8 mouse cellular contexts compared by ENCODE assay signal in genomic region chr12:71293960-71294942, GRCm38 (mm10). TPM values are rescaled to one million over a fixed set of nuclear protein-coding genes. Genes with fewer than 3 reads are reported as not detected.
DNase-seq lines count a peak whose midpoint lies in the region; ATAC-seq and TF ChIP-seq lines count a peak whose summit lies in the region.

No protein-coding gene starts in this region.

- H3K27ac ChIP-seq in lung, postnatal 0 days (ENCODE audit: low read length) = no peak overlapping the region
- H3K27ac ChIP-seq in forebrain, embryonic 14.5 days (ENCODE audit: low read depth, low read length) = no peak overlapping the region
- H3K27ac ChIP-seq in liver, postnatal 0 days (ENCODE audit: low read depth) = no peak overlapping the region

- intact Hi-C loops in left cerebral cortex, postnatal 4 days (cut with DNase I) = no loop called here

- peak overlapping the region; percentile 15; the same call in 1 of the 2 replicates for H3K4me3 ChIP-seq in lung, postnatal 0 days (ENCODE audit: low read depth, low read length)
- peak overlapping the region; percentile 1; the same call in 1 of the 2 replicates for H3K4me3 ChIP-seq in forebrain, embryonic 14.5 days (ENCODE audit: low read depth, low read length)
- peak overlapping the region; percentile 8; the same call in 1 of the 2 replicates for H3K4me3 ChIP-seq in liver, postnatal 0 days (ENCODE audit: low read depth, low read length)

- peak; percentile 31 for DNase-seq in lung, postnatal 0 days (ENCODE audit: low spot score)
- no peak for DNase-seq in lung, adult 18-20 months
- peak; percentile 56 for DNase-seq in forebrain, embryonic 14.5 days (ENCODE audit: low spot score)
- no peak for DNase-seq in liver, postnatal 0 days
- DNase-seq in thymus, postnatal 0 days (ENCODE audit: low spot score) = peak; percentile 46
- no peak for DNase-seq in left cerebral cortex, postnatal 4 days
- DNase-seq in ovary, postnatal 36 days (ENCODE audit: low spot score) = no peak
- no peak for DNase-seq in right cerebral cortex, postnatal 36 days (ENCODE audit: low spot score in 2 of 2)

- peaks cover 3% of the 10 kb centered on the region; the same call in 1 of the 2 replicates for H3K4me1 ChIP-seq in lung, postnatal 0 days (ENCODE audit: insufficient read depth, low read depth, low read length)
- peaks cover 15% of the 10 kb centered on the region; the same call in 1 of the 2 replicates for H3K4me1 ChIP-seq in forebrain, embryonic 14.5 days (ENCODE audit: control insufficient read depth, insufficient read depth, low read length)
- H3K4me1 ChIP-seq in liver, postnatal 0 days (ENCODE audit: insufficient read depth) = 0 out of 2 replicates have a peak, but pooled peaks cover 8% of the 10 kb centered on the region

- H3K27me3 ChIP-seq in lung, postnatal 0 days (replicated peaks; ENCODE audit: insufficient read depth, low read length) = no peaks in the 10 kb centered on the region
- H3K27me3 ChIP-seq in forebrain, embryonic 14.5 days (replicated peaks; ENCODE audit: control insufficient read depth, insufficient read depth, low read length) = no peaks in the 10 kb centered on the region
- no peaks in the 10 kb centered on the region for H3K27me3 ChIP-seq in liver, postnatal 0 days (ENCODE audit: insufficient read depth, low read length)

- H3K9ac ChIP-seq in lung, postnatal 0 days (replicated peaks; ENCODE audit: low read depth) = no peak overlapping the region
- H3K9ac ChIP-seq in forebrain, embryonic 14.5 days (ENCODE audit: low read length) = no peak overlapping the region
- H3K9ac ChIP-seq in liver, postnatal 0 days (replicated peaks) = no peak overlapping the region

- 23% methylated on average over 22 of the region's 22 CpGs for WGBS in lung, postnatal 0 days
- WGBS in forebrain, embryonic 14.5 days = 21% methylated on average over 22 of the region's 22 CpGs
- WGBS in liver, postnatal 0 days (ENCODE audit: insufficient replicate concordance) = 23% methylated on average over 22 of the region's 22 CpGs

- H3K9me3 ChIP-seq in lung, postnatal 0 days (ENCODE audit: low read length) = no peaks in the 10 kb centered on the region
- no peaks in the 10 kb centered on the region for H3K9me3 ChIP-seq in forebrain, embryonic 14.5 days (replicated peaks; ENCODE audit: control insufficient read depth, low read length)
- no peaks in the 10 kb centered on the region for H3K9me3 ChIP-seq in liver, postnatal 0 days (ENCODE audit: low read length)

- no peaks in the 10 kb centered on the region for H3K36me3 ChIP-seq in lung, postnatal 0 days (ENCODE audit: insufficient read depth, low read length)
- no peaks in the 10 kb centered on the region for H3K36me3 ChIP-seq in forebrain, embryonic 14.5 days (ENCODE audit: control insufficient read depth, insufficient read depth, low read length)
- H3K36me3 ChIP-seq in liver, postnatal 0 days (replicated peaks; ENCODE audit: insufficient read depth, low read length) = no peaks in the 10 kb centered on the region

- H3K4me2 ChIP-seq in lung, postnatal 0 days (replicated peaks; ENCODE audit: low read depth, low read length) = peak overlapping the region; percentile 48
- H3K4me2 ChIP-seq in forebrain, embryonic 14.5 days (ENCODE audit: low read length) = peak overlapping the region; percentile 29
- peak overlapping the region; percentile 53 for H3K4me2 ChIP-seq in liver, postnatal 0 days (ENCODE audit: low read depth, low read length)

- TF ChIP-seq EP300 in lung, postnatal 0 days (IDR thresholded peaks at IDR 0.05) = no peak
- no peak for TF ChIP-seq EP300 in liver, postnatal 0 days (IDR thresholded peaks at IDR 0.05; ENCODE audit: low read depth)

- TF ChIP-seq CTCF in lung, postnatal 0 days (IDR thresholded peaks at IDR 0.05) = no peak
- no peak for TF ChIP-seq CTCF in liver, postnatal 0 days (IDR thresholded peaks at IDR 0.05; ENCODE audit: low read depth)

- no peak for ATAC-seq in lung, postnatal 0 days
- peak; percentile 54 for ATAC-seq in forebrain, embryonic 14.5 days
- no peak for ATAC-seq in liver, postnatal 0 days

RNA-seq across cellular contexts. Expression of gene Dact1, which starts 15.4 kb away (rescaled TPM):
- 4.0 and 5.5 TPM in 2 replicates for polyA plus RNA-seq in lung, postnatal 0 days (2015; fragmentation: Nextera tagmentation; extraction: Ambion mirVana)
- polyA plus RNA-seq in forebrain, embryonic 14.5 days (2014; fragmentation: Nextera tagmentation; extraction: Ambion mirVana) = 24.9 and 25.5 TPM in 2 replicates
- polyA plus RNA-seq in liver, postnatal 0 days (2015; fragmentation: Nextera tagmentation; extraction: Ambion mirVana) = 0.36 and 0.51 TPM in 2 replicates
- polyA plus RNA-seq in thymus, postnatal 0 days (2015; fragmentation: Nextera tagmentation; extraction: Ambion mirVana) = 1.9 and 2.0 TPM in 2 replicates
- total RNA-seq in left cerebral cortex, postnatal 4 days (2021) = 10 to 100 TPM; 65.3 to 65.9 TPM

Comparison
In these comparisons a context has a peak if more than half of its experiments do, and no peak if none do; other contexts are left out.
1. DNase-seq: peak in lung, postnatal 0 days (single experiment), forebrain, embryonic 14.5 days (single experiment) and thymus, postnatal 0 days (single experiment); none in lung, adult 18-20 months (0 of 2), liver, postnatal 0 days (single experiment), left cerebral cortex, postnatal 4 days (single experiment), ovary, postnatal 36 days (single experiment) and right cerebral cortex, postnatal 36 days (0 of 2).
2. Peak in every context shown above with its lines, with median percentiles within 50 percentile points of each other: H3K4me2 ChIP-seq and H3K4me3 ChIP-seq.